Comparison of ENCODE assay signal across 6 mouse cellular contexts in the genomic region with DNA sequence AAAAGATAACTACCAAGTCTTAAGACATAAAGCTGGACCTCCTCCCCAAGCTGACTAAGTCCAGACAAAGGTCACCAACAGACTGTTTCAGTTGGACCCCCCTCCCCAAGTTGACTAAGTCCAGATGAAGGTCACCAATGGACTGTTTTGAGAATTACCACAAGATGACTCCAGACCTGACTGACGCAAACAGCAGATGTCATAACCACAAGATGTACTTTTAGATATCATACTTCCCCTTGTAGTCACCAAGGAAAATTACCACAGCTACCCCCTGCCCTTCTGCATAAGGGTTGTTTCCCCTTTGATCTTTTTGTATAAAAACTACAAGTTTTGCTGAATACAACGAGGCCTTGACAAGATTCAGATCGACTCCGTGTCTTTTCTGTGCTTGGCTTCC.
DNase-seq lines count a peak whose midpoint lies in the region; TF ChIP-seq lines count a peak whose summit lies in the region.
"Not testable (repeated sequence)": the region's sequence is repeated elsewhere in the genome, so short reads cannot be mapped to it uniquely, and the experiment has no call there.

No protein-coding gene starts in this region.

- H3K79me3 ChIP-seq in C2C12 (ENCODE audit: low read depth), result not testable (repeated sequence)

- H3K4me2 ChIP-seq in CH12.LX (ENCODE audit: insufficient read depth, low read depth, poor library complexity, severe bottlenecking), result not testable (repeated sequence)
- H3K4me2 ChIP-seq in myocyte (ENCODE audit: low read depth), result peak overlapping the region; percentile 21

- not testable (repeated sequence) for H3K9me3 ChIP-seq in CH12.LX (replicated peaks; ENCODE audit: low read length)

- not testable (repeated sequence) for TF ChIP-seq RAD21 in CH12.LX (IDR thresholded peaks at IDR 0.05; ENCODE audit: low read depth, low read length)

- not testable (repeated sequence) for H3K79me2 ChIP-seq in C2C12 (ENCODE audit: control insufficient read depth, insufficient read depth); CH12.LX (replicated peaks; ENCODE audit: control insufficient read depth, extremely low read depth, insufficient read depth, poor library complexity, severe bottlenecking); myocyte (ENCODE audit: control insufficient read depth, insufficient read depth)

- H3K4me1 ChIP-seq in CH12.LX (ENCODE audit: control insufficient read depth in 1 of 2, insufficient read depth in 2 of 2), result not testable (repeated sequence)

- H3K36me3 ChIP-seq in C2C12 (ENCODE audit: control insufficient read depth, insufficient read depth); CH12.LX (replicated peaks in 1 of 2; ENCODE audit: control insufficient read depth in 1 of 2, insufficient read depth in 1 of 2, low read length in 1 of 2); myocyte (ENCODE audit: control insufficient read depth, insufficient read depth): not testable (repeated sequence)

- not testable (repeated sequence) for H3K27ac ChIP-seq in CH12.LX (ENCODE audit: insufficient read depth, low read depth)

- H3K27me3 ChIP-seq in C2C12 (ENCODE audit: control insufficient read depth, insufficient read depth, insufficient read length); CH12.LX (replicated peaks); myocyte (ENCODE audit: control insufficient read depth, insufficient read depth, insufficient read length): not testable (repeated sequence)

- not testable (repeated sequence) for H3K9ac ChIP-seq in CH12.LX (ENCODE audit: insufficient read depth, low read depth)

- in situ Hi-C loops in CH12.LX (cut with MboI; ENCODE audit: low pct_ligation_motif_present, low pct_unique_long_range_greater_than_20kb, low sequenced_read_pairs), result not testable (repeated sequence)

- DNase-seq in 3T3-L1 (ENCODE audit: low read depth, low spot score) (peak; percentile 60), 416B (ENCODE audit: low read depth) (peak; percentile 74), CH12.LX (ENCODE audit: extremely low read depth) (peak; percentile 2), NIH3T3 (ENCODE audit: low read depth) (peak; percentile 61)

- not testable (repeated sequence) for H3K4me3 ChIP-seq in C2C12 (ENCODE audit: insufficient read depth, poor library complexity, severe bottlenecking); CH12.LX (replicated peaks in 1 of 3; ENCODE audit: low read depth in 2 of 3, low read length in 2 of 3, poor library complexity in 1 of 3); myocyte

- not testable (repeated sequence) for TF ChIP-seq EP300 in CH12.LX (IDR thresholded peaks at IDR 0.05; ENCODE audit: low read length)

- TF ChIP-seq POLR2A in CH12.LX (IDR thresholded peaks at IDR 0.05; ENCODE audit: low read depth, low read length); myocyte (IDR thresholded peaks at IDR 0.05; ENCODE audit: insufficient read length, low read depth): not testable (repeated sequence)

- not testable (repeated sequence) for TF ChIP-seq CTCF in C2C12 (IDR thresholded peaks at IDR 0.05; ENCODE audit: control insufficient read depth, insufficient read depth, insufficient read length); CH12.LX (conservative IDR thresholded peaks at IDR 0.05 in 1 of 2, IDR thresholded peaks at IDR 0.05 in 1 of 2; ENCODE audit: low read depth in 2 of 2, low read length in 2 of 2)

- H3ac ChIP-seq in C2C12 (ENCODE audit: control insufficient read depth, insufficient read length, low read depth); myocyte (ENCODE audit: control insufficient read depth, insufficient read length): not testable (repeated sequence)

- dilution Hi-C loops in CH12.LX (cut with MboI; ENCODE audit: extremely low pct_ligation_motif_present, extremely low pct_unique_long_range_greater_than_20kb, low sequenced_read_pairs), result not testable (repeated sequence)

TF ChIP-seq in C2C12, 6 proteins besides CTCF, POLR2A, EP300 and RAD21:
- TF ChIP-seq MYOD1 (IDR thresholded peaks at IDR 0.05; ENCODE audit: control insufficient read depth, insufficient read length, low read depth), result peak; percentile 67

Comparison
In these comparisons a context has a peak if more than half of its experiments do, and no peak if none do; other contexts are left out.
1. DNase-seq: peak in every context shown above with its lines; median percentile 74 in 416B; 61 in NIH3T3; 60 in 3T3-L1; 2 in CH12.LX.